Mouse (Mus musculus): Measurements from ENCODE around the gene Rasgrp1. TPM values are rescaled to one million over a fixed set of nuclear protein-coding genes. Genes with fewer than 3 reads are reported as not detected.

Rasgrp1 gene
- polyA plus RNA-seq, 2 experiments, result 0.49 to 0.57 TPM

GRCm38 (mm10) chr2:117386981-117387705 is 44.3 kb upstream of the Rasgrp1 start:
- Histone ChIP-seq H3K27ac (no peak overlapping the region), H3K4me2 (ENCODE audit: low read depth) (no peak overlapping the region), H3K27me3 (ENCODE audit: control insufficient read depth, insufficient read depth, low read length) (no peaks in the 10 kb centered on the region), H3K36me3 (replicated peaks; ENCODE audit: control insufficient read depth, insufficient read depth, low read depth) (no peaks in the 10 kb centered on the region), H3K4me3 (ENCODE audit: insufficient read depth in 1 of 2, low read depth in 2 of 2, low read length in 2 of 2) (no peak overlapping the region), H3K4me1 (replicated peaks; ENCODE audit: control insufficient read depth in 2 of 2, insufficient read depth in 2 of 2, low read length in 1 of 2) (no peaks in the 10 kb centered on the region), H3K9me3 (ENCODE audit: control insufficient read depth, low read length) (no peaks in the 10 kb centered on the region), H3K9ac (replicated peaks) (no peak overlapping the region)
- no peak for TF ChIP-seq EP300 (IDR thresholded peaks at IDR 0.05; ENCODE audit: low read depth)
- no peak for TF ChIP-seq CTCF (IDR thresholded peaks at IDR 0.05; ENCODE audit: low read depth)
- DNase-seq (ENCODE audit: low read depth in 3 of 3, low spot score in 3 of 3) (no peak), ATAC-seq (ENCODE audit: insufficient read depth) (no peak)
- 61% methylated on average over 12 of the region's 12 CpGs for WGBS (ENCODE audit: insufficient replicate concordance)

GRCm38 (mm10) chr2:117386036-117386590 is 43.3 kb upstream of the Rasgrp1 start:
- DNase-seq (ENCODE audit: low read depth in 3 of 3, low spot score in 3 of 3) (no peak), ATAC-seq (ENCODE audit: insufficient read depth) (no peak)
- no peak overlapping the region for H3K4me2 ChIP-seq (ENCODE audit: low read depth)
- H3K9ac ChIP-seq (replicated peaks), result no peak overlapping the region
- H3K27ac ChIP-seq, result no peak overlapping the region
- TF ChIP-seq EP300 (IDR thresholded peaks at IDR 0.05; ENCODE audit: low read depth) (no peak), CTCF (IDR thresholded peaks at IDR 0.05; ENCODE audit: low read depth) (no peak)
- no peak overlapping the region for H3K4me3 ChIP-seq (ENCODE audit: insufficient read depth in 1 of 2, low read depth in 2 of 2, low read length in 2 of 2)
- no peaks in the 10 kb centered on the region for H3K9me3 ChIP-seq (ENCODE audit: control insufficient read depth, low read length)
- H3K36me3 ChIP-seq (replicated peaks; ENCODE audit: control insufficient read depth, insufficient read depth, low read depth), result no peaks in the 10 kb centered on the region
- WGBS (ENCODE audit: insufficient replicate concordance), result 35% methylated on average over 7 of the region's 7 CpGs
- no peaks in the 10 kb centered on the region for H3K4me1 ChIP-seq (replicated peaks; ENCODE audit: control insufficient read depth in 2 of 2, insufficient read depth in 2 of 2, low read length in 1 of 2)
- no peaks in the 10 kb centered on the region for H3K27me3 ChIP-seq (ENCODE audit: control insufficient read depth, insufficient read depth, low read length)

- Histone ChIP-seq H3K4me1 (replicated peaks; ENCODE audit: control insufficient read depth in 2 of 2, insufficient read depth in 2 of 2, low read length in 1 of 2) (no peaks in the 10 kb centered on the region), H3K9ac (replicated peaks) (no peak overlapping the region), H3K27ac (no peak overlapping the region), H3K4me2 (ENCODE audit: low read depth) (no peak overlapping the region), H3K9me3 (ENCODE audit: control insufficient read depth, low read length) (no peaks in the 10 kb centered on the region), H3K36me3 (replicated peaks; ENCODE audit: control insufficient read depth, insufficient read depth, low read depth) (no peaks in the 10 kb centered on the region), H3K4me3 (ENCODE audit: insufficient read depth in 1 of 2, low read depth in 2 of 2, low read length in 2 of 2) (no peak overlapping the region), H3K27me3 (ENCODE audit: control insufficient read depth, insufficient read depth, low read length) (no peaks in the 10 kb centered on the region)
- 51% methylated on average over 3 of the region's 3 CpGs for WGBS (ENCODE audit: insufficient replicate concordance)
- TF ChIP-seq EP300 (IDR thresholded peaks at IDR 0.05; ENCODE audit: low read depth), result no peak
- no peak for TF ChIP-seq CTCF (IDR thresholded peaks at IDR 0.05; ENCODE audit: low read depth)
- DNase-seq (ENCODE audit: low read depth in 3 of 3, low spot score in 3 of 3) (no peak), ATAC-seq (ENCODE audit: insufficient read depth) (no peak)
Measured at GRCm38 (mm10) chr2:117381314-117381713, 38.5 kb upstream of the Rasgrp1 start.

GRCm38 (mm10) chr2:117374293-117374830 is 31.6 kb upstream of the Rasgrp1 start:
- H3K4me2 ChIP-seq (ENCODE audit: low read depth), result no peak overlapping the region
- TF ChIP-seq CTCF (IDR thresholded peaks at IDR 0.05; ENCODE audit: low read depth) (no peak), EP300 (IDR thresholded peaks at IDR 0.05; ENCODE audit: low read depth) (no peak)
- no peak for ATAC-seq (ENCODE audit: insufficient read depth)
- no peak for DNase-seq (ENCODE audit: low read depth in 3 of 3, low spot score in 3 of 3)
- WGBS (ENCODE audit: insufficient replicate concordance), result 9% methylated on average over 2 of the region's 2 CpGs
- H3K36me3 ChIP-seq (replicated peaks; ENCODE audit: control insufficient read depth, insufficient read depth, low read depth), result no peaks in the 10 kb centered on the region
- H3K4me1 ChIP-seq (replicated peaks; ENCODE audit: control insufficient read depth in 2 of 2, insufficient read depth in 2 of 2, low read length in 1 of 2), result no peaks in the 10 kb centered on the region
- H3K9ac ChIP-seq (replicated peaks), result no peak overlapping the region
- no peak overlapping the region for H3K4me3 ChIP-seq (ENCODE audit: insufficient read depth in 1 of 2, low read depth in 2 of 2, low read length in 2 of 2)
- H3K27ac ChIP-seq, result no peak overlapping the region
- H3K9me3 ChIP-seq (ENCODE audit: control insufficient read depth, low read length), result no peaks in the 10 kb centered on the region
- no peaks in the 10 kb centered on the region for H3K27me3 ChIP-seq (ENCODE audit: control insufficient read depth, insufficient read depth, low read length)

GRCm38 (mm10) chr2:117371706-117372105 is 28.9 kb upstream of the Rasgrp1 start:
- TF ChIP-seq EP300 (IDR thresholded peaks at IDR 0.05; ENCODE audit: low read depth) (no peak), CTCF (IDR thresholded peaks at IDR 0.05; ENCODE audit: low read depth) (no peak)
- DNase-seq (ENCODE audit: low read depth in 3 of 3, low spot score in 3 of 3), result no peak
- no peak overlapping the region for H3K4me2 ChIP-seq (ENCODE audit: low read depth)
- H3K9ac ChIP-seq (replicated peaks), result no peak overlapping the region
- no peaks in the 10 kb centered on the region for H3K36me3 ChIP-seq (replicated peaks; ENCODE audit: control insufficient read depth, insufficient read depth, low read depth)
- no peaks in the 10 kb centered on the region for H3K27me3 ChIP-seq (ENCODE audit: control insufficient read depth, insufficient read depth, low read length)
- 66% methylated on average over 1 of the region's 1 CpGs for WGBS (ENCODE audit: insufficient replicate concordance)
- no peak for ATAC-seq (ENCODE audit: insufficient read depth)
- H3K9me3 ChIP-seq (ENCODE audit: control insufficient read depth, low read length), result no peaks in the 10 kb centered on the region
- no peaks in the 10 kb centered on the region for H3K4me1 ChIP-seq (replicated peaks; ENCODE audit: control insufficient read depth in 2 of 2, insufficient read depth in 2 of 2, low read length in 1 of 2)
- no peak overlapping the region for H3K27ac ChIP-seq
- H3K4me3 ChIP-seq (ENCODE audit: insufficient read depth in 1 of 2, low read depth in 2 of 2, low read length in 2 of 2), result no peak overlapping the region
